Mouse (Mus musculus): ENCODE measurements around the gene Lrch4.

- TF ChIP-seq GATA1 (IDR thresholded peaks at IDR 0.05; ENCODE audit: borderline replicate concordance, low read length) (no peak), FLI1 (IDR thresholded peaks at IDR 0.05; ENCODE audit: low read length) (0 out of 2 replicates have a peak, but pooled peaks have one; percentile 39)
Observed at GRCm38 (mm10) chr5:137631171-137631570, 2.2 kb downstream of the Lrch4 start.

Data from megakaryocyte, embryonic 14.5 days (primary cell).